Mouse (Mus musculus) embryonic facial prominence, embryonic 11.5 days (tissue): ENCODE results near the gene Igsf8. TPM values are rescaled to one million over a fixed set of nuclear protein-coding genes. Genes with fewer than 3 reads are reported as not detected.

Source experiments
- ATAC-seq: fragments of 200-750 bp; cut with Nextera tagmentation; replicated peaks from 2 replicates; pipeline ENCODE4 v1.8.0; 2017; ENCODE audit warnings: low read depth; ENCODE audit not compliant: insufficient number of reproducible peaks, low FRiP score, low TSS enrichment
- DNase-seq: peaks from one replicate; pipeline ENCODE4 v3.0.0-alpha.2; 2015; ENCODE audit warnings: low spot score
- H3K27ac ChIP-seq: fragments of 300-500 bp; sonication (generic); replicated peaks from 2 replicates; pipeline ENCODE4 v1.5.1; 2014; ENCODE audit warnings: mild to moderate bottlenecking, low read depth, low read length, control low read depth
- H3K27me3 ChIP-seq: fragments of 300-500 bp; sonication (generic); 2 replicates; pipeline ENCODE4 v1.6.1; 2014; ENCODE audit warnings: mild to moderate bottlenecking, low read length, moderate library complexity, mixed read lengths; ENCODE audit not compliant: control insufficient read depth, insufficient read depth
- H3K36me3 ChIP-seq: fragments of 300-500 bp; sonication (generic); replicated peaks from 2 replicates; pipeline ENCODE4 v1.6.1; 2014; ENCODE audit warnings: low read depth, mild to moderate bottlenecking, low read length, moderate library complexity, mixed read lengths; ENCODE audit not compliant: control insufficient read depth, insufficient read depth
- H3K4me1 ChIP-seq: fragments of 300-500 bp; sonication (generic); 2 replicates; pipeline ENCODE4 v1.6.1; 2014; ENCODE audit warnings: low read length, mixed read lengths; ENCODE audit not compliant: control insufficient read depth, insufficient read depth
- H3K4me2 ChIP-seq: fragments of 300-500 bp; sonication (generic); 2 replicates; pipeline ENCODE4 v1.6.1; 2014; ENCODE audit warnings: low read depth, mild to moderate bottlenecking, control low read depth, low read length, moderate library complexity
- H3K4me3 ChIP-seq: fragments of 300-500 bp; sonication (generic); 2 replicates; pipeline ENCODE4 v1.5.1; 2014; ENCODE audit warnings: low read depth, low read length, control low read depth
- H3K9ac ChIP-seq: fragments of 300-500 bp; sonication (generic); replicated peaks from 2 replicates; pipeline ENCODE4 v1.6.1; 2014; ENCODE audit warnings: mild to moderate bottlenecking, control low read depth, low read length
- H3K9me3 ChIP-seq: fragments of 300-500 bp; sonication (generic); replicated peaks from 2 replicates; pipeline ENCODE4 v1.6.1; 2016; ENCODE audit warnings: mild to moderate bottlenecking, low read length, inconsistent platforms, mixed read lengths; ENCODE audit not compliant: control insufficient read depth
- WGBS: fragments of 180-500 bp; shearing (Covaris S2); extraction: QIAGEN DNeasy Blood & Tissue Kit; methylation state at CpG from one replicate; pipeline ENCODE4 v1.1.7; 2014; 5-methylcytosine and 5-hydroxymethylcytosine counted together
- polyA plus RNA-seq: library from polyadenylated mRNA; unstranded; fragments of >200 nt; fragmentation: Nextera tagmentation; extraction: Ambion mirVana; gene quantifications from 2 replicates; pipeline ENCODE4 v1.2.1, GENCODE M21; 2014

The Igsf8 gene
- polyA plus RNA-seq, 1 experiment from 2014 or later: 30.1 TPM

DNA sequence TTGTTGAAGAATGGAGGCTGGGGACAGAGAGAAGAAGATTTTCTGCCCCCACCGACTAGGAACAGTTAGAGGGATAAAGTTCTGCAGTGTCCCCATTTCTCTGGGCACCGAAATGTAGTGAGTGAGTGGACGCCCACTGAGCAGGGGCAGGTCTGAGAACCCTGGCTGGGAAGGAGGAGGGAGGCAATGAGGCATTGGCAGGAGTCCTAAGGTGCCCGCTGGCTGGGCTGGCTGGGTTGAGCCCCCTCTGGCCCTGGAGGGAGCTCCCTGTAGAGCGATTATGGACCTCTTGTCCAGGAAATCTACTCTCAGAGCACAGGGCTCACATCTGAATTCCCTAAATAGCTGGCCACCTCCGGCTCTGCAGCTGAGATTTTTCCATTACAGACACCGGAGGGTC lies 38.1 kb downstream of the Igsf8 start:
- Histone ChIP-seq H3K4me3 (no peak overlapping the region), H3K9ac (no peak overlapping the region), H3K4me1 (peaks cover 6% of the 10 kb centered on the region; the same call in 1 of the 2 replicates), H3K9me3 (no peaks in the 10 kb centered on the region), H3K27me3 (no peaks in the 10 kb centered on the region), H3K4me2 (no peak overlapping the region), H3K27ac (no peak overlapping the region), H3K36me3 (no peaks in the 10 kb centered on the region)
- DNase-seq (no peak), ATAC-seq (no peak)
- WGBS: 58% methylated on average over 7 of the region's 7 CpGs

DNA sequence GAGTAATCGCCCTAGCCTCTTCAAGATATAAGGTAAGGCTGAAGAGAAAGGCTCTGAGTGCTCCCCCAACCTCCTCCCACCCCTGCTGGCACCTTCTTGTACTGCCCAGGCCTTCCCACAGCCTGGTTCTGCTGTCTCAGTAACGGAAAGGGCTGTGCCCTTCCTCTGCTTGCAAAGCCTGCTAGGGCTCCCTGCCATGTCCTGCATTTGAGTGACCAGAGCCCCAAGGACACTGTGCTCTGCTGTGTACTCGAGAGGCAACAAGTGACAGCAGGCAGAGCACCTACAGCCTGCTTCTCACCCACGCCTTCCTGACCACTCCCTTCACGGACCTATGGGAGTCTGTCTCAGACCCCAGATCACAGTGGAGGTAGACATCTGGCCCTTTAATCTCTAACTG lies 38.8 kb downstream of the Igsf8 start:
- DNase-seq (no peak), ATAC-seq (no peak)
- Histone ChIP-seq H3K27ac (no peak overlapping the region), H3K9me3 (no peaks in the 10 kb centered on the region), H3K27me3 (no peaks in the 10 kb centered on the region), H3K36me3 (no peaks in the 10 kb centered on the region), H3K9ac (no peak overlapping the region), H3K4me3 (no peak overlapping the region), H3K4me2 (no peak overlapping the region), H3K4me1 (peaks cover 6% of the 10 kb centered on the region; the same call in 1 of the 2 replicates)
- WGBS: 63% methylated on average over 5 of the region's 5 CpGs

DNA sequence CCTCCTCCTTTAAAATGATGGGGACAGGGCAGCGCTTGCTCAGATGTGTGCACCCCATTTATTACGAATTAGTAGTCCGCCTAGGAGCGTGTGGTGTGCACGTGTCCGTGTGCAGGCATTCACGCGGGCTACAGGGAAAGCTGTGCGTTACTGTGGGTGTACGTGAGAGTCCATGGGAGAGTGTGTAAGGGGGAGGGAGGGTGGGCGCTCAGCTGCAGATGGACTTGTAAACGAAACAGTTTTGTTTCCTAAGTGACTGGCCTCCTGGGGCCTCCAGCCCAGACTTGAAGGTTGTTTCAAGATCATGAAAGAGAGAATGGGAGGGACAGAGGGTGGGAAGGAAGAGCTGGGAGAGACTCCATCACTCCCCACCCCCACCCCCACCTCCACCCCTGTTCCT lies 39.7 kb downstream of the Igsf8 start:
- DNase-seq: no peak
- no peak overlapping the region for H3K27ac ChIP-seq
- 42% methylated on average over 12 of the region's 12 CpGs for WGBS
- H3K4me2 ChIP-seq: no peak overlapping the region
- H3K27me3 ChIP-seq: no peaks in the 10 kb centered on the region
- peak; percentile 40 for ATAC-seq
- H3K36me3 ChIP-seq: no peaks in the 10 kb centered on the region
- no peak overlapping the region for H3K4me3 ChIP-seq
- 0 out of 2 replicates have a peak, but pooled peaks cover 4% of the 10 kb centered on the region for H3K4me1 ChIP-seq
- no peak overlapping the region for H3K9ac ChIP-seq
- no peaks in the 10 kb centered on the region for H3K9me3 ChIP-seq

DNA sequence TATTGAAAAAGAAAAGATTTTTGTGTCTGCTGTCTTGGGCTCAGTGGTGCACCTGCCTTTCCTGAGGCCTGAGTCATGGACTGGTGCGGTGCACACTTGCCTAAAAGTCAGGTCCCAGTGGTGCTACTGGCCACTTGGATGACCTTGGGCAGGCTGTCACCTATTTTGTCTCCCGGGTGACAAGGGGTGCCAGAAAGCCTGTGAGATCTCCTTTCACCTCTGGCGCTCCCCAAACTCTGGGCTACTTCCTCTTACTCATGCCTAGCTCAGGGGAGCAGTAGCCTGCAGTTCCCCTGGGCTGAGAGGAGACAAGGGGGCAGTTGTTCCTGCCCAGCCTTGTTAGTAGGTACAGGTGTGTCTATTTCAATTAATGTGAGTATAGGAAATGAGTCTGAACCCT lies 40.9 kb downstream of the Igsf8 start:
- H3K4me1 ChIP-seq: 0 out of 2 replicates have a peak, but pooled peaks cover 4% of the 10 kb centered on the region

DNA sequence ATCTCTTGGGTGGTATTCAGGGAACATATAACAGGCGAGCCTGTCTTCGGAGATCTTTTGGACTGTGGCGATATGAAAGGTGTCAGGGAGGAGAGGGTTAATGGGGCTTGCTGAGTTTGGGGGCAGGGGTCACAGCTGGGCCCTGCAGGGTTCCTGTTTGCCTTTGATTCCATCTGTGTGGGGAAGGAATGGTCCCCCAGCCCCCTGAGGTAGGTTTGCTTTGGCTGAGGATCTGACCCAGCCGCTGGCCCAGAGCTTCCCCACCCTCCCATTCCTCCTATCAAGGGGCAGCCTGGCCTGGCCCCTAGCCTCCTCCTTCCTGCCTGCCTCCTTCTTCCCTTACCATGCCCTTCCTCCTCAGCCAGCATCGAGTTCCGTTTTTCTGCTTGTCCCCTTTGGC lies 41.4 kb downstream of the Igsf8 start:
- H3K4me3 ChIP-seq: no peak overlapping the region
- 0 out of 2 replicates have a peak, but pooled peaks cover 4% of the 10 kb centered on the region for H3K4me1 ChIP-seq
- H3K27me3 ChIP-seq: no peaks in the 10 kb centered on the region
- no peak overlapping the region for H3K27ac ChIP-seq
- no peak for ATAC-seq
- no peaks in the 10 kb centered on the region for H3K36me3 ChIP-seq
- peak; percentile 29 for DNase-seq
- H3K4me2 ChIP-seq: no peak overlapping the region
- WGBS: 6% methylated on average over 6 of the region's 6 CpGs
- H3K9ac ChIP-seq: no peak overlapping the region
- no peaks in the 10 kb centered on the region for H3K9me3 ChIP-seq

More for the DNA sequence above, 40.9 kb downstream of the Igsf8 start:
- Histone ChIP-seq H3K9ac (no peak overlapping the region), H3K4me3 (no peak overlapping the region), H3K4me2 (no peak overlapping the region), H3K27ac (no peak overlapping the region), H3K9me3 (no peaks in the 10 kb centered on the region), H3K36me3 (no peaks in the 10 kb centered on the region), H3K27me3 (no peaks in the 10 kb centered on the region)
- ATAC-seq (no peak), DNase-seq (no peak)
- WGBS: 42% methylated on average over 3 of the region's 3 CpGs

DNA sequence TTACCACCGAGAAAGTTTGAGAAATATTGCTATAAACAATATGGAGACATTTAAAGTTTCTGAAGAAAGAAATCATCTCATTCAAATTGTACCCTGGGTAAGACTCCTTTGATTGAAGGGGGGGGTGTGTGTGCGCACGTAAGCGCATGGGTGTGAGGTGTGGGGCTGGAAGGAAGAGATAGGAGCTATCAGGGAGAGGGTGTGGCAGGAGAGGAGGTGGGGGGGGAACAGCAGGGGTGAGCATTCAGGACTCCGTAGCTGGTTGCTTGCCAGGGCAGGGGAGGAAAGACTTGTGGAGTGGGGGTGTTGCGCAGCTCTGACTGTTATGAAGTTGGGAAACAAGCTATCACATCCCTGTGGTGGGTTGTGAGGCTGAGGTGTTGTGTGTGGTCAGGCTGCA lies 43.0 kb downstream of the Igsf8 start:
- DNase-seq (no peak), ATAC-seq (no peak)
- no peak overlapping the region for H3K9ac ChIP-seq
- 81% methylated on average over 6 of the region's 6 CpGs for WGBS
- H3K27ac ChIP-seq: no peak overlapping the region
- no peaks in the 10 kb centered on the region for H3K9me3 ChIP-seq
- H3K4me2 ChIP-seq: no peak overlapping the region
- no peaks in the 10 kb centered on the region for H3K4me1 ChIP-seq
- no peaks in the 10 kb centered on the region for H3K36me3 ChIP-seq
- H3K27me3 ChIP-seq: no peaks in the 10 kb centered on the region
- H3K4me3 ChIP-seq: no peak overlapping the region

DNA sequence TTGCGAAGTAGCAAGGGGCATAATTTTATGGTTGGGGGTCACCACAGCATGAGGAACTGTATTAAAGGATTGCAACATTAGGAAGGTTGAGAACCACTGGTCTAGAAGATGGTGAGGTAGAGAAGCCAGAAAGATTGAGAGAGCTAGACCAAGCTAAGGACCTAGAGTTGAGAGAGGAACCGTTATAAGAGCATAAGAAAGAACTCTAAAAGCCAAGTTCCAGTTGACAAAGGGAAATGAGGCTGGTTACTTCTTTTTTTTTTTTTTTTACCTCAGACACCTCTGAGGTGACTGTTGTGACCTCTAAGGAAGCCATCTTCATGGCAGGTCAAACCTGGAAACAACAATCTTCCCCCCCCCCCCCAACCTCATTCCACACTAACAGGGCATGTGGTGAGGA lies 43.7 kb downstream of the Igsf8 start:
- no peaks in the 10 kb centered on the region for H3K9me3 ChIP-seq
- no peak for DNase-seq
- no peaks in the 10 kb centered on the region for H3K4me1 ChIP-seq
- WGBS: 93% methylated on average over 2 of the region's 2 CpGs
- no peak overlapping the region for H3K4me3 ChIP-seq
- no peak overlapping the region for H3K4me2 ChIP-seq
- no peaks in the 10 kb centered on the region for H3K36me3 ChIP-seq
- H3K9ac ChIP-seq: no peak overlapping the region
- no peak for ATAC-seq
- no peak overlapping the region for H3K27ac ChIP-seq
- no peaks in the 10 kb centered on the region for H3K27me3 ChIP-seq

DNA sequence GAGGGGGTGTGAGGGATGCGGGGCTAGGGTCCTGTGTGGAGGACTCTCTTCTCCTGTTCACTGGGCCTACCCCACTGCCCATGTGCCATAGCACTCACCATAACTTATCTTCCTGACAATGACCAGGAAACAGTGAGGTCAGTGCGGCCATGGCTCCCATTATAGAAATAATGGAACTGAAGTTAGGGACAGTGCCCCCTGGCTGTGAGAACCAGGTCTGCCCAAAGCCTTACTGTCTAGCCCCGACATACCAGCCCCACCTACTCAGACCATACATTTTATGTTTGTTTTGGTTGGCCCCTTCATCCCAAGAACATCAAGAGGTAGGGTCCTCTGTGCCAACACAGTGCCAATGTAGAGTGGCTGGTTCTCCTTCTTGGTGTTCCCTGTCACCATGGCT lies 44.2 kb downstream of the Igsf8 start:
- WGBS: 82% methylated on average over 3 of the region's 3 CpGs
- H3K9ac ChIP-seq: no peak overlapping the region
- DNase-seq: no peak

More for the DNA sequence above, 44.2 kb downstream of the Igsf8 start:
- H3K4me1 ChIP-seq: no peaks in the 10 kb centered on the region
- H3K27ac ChIP-seq: no peak overlapping the region
- no peaks in the 10 kb centered on the region for H3K27me3 ChIP-seq
- no peaks in the 10 kb centered on the region for H3K36me3 ChIP-seq
- no peak for ATAC-seq
- no peak overlapping the region for H3K4me3 ChIP-seq
- H3K4me2 ChIP-seq: no peak overlapping the region
- H3K9me3 ChIP-seq: no peaks in the 10 kb centered on the region
